Mouse (Mus musculus) erythroblast, embryonic 14.5 days (primary cell): ENCODE data around the gene Garnl3.

ENCODE experiments used
- GATA1 ChIP-seq: IDR thresholded peaks from 2 replicates; pipeline ENCODE4 v1.6.1; 2012; ENCODE audit warnings: low read length, inconsistent platforms, mixed read lengths
- TAL1 ChIP-seq: IDR thresholded peaks from 3 replicates; pipeline ENCODE4 v1.6.1; 2012; ENCODE audit warnings: low read length, inconsistent platforms, mixed read lengths

DNA sequence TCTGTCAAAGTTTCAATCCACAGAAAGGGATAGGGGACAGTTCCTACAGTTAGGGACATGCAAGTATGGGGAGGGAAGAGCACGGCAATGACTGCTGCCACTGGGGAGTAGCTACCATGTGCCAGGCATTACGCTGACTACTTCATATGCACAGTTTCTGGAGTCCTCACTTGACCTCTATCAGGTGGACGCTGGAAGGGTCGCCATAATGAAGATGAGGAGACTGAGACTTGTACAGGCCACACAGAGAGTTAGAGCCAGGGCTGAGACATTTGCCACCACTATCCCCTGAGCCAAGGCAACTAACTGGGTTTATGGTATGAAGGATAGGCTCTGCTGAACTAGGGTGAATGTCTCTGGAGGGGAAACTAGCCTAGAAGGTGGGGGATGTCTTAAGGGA lies 6.3 kb upstream of the Garnl3 start:
- no peak for TF ChIP-seq GATA1
- TF ChIP-seq TAL1: no peak
